Mouse (Mus musculus): ENCODE measurements around the gene Scn3b. TPM values are rescaled to one million over a fixed set of nuclear protein-coding genes. Genes with fewer than 3 reads are reported as not detected.
A peak's percentile ranks its signal among the peaks of the same experiment; 100 is the strongest.

The Scn3b gene
- total RNA-seq, 2 experiments from 2014 or later = 0.64 to 2.4 TPM

DNA sequence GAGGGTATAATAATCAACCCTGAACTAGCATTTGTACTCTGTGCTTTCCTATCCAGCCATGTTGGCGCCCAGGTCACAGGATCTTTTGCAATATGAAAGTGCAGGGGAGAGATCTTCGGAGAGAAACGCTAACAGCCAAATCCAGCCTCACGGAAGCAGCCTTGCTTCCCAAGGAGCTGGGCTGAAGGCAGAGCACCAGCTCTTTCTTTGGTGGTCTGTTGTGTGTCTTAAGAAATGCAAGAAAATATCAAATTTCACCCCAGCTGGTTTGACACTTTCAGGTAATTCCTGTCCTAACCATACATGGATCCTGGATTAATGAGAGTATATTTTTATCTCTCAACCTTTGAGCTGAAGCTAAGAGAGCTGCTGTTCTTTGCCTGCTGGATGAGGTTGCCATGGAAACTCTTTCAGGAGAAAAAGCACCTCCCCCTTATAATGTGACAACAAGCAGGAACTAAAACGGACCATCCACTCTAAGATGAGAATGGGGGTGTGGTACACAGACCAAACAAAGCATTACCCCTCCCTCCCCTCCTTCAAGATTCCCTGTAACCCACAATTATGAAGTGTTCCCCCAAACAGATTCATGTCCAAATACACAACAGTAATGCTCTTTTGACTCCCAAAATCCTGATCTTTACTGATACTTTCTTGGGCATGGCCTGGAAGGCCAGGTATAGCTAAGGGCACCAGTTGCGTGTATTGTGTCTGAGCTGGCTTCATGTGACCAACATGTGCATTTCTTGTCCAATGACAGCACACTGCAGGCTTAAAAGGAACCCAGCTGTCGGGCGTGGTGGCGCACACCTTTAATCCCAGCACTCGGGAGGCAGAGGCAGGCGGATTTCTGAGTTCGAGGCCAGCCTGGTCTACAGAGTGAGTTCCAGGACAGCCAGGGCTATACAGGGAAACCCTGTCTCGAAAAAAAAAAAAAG lies 26.8 kb upstream of the Scn3b start:
- H3K4me3 ChIP-seq = peak overlapping the region; percentile 74
- no peak for TF ChIP-seq CTCF (IDR thresholded peaks at IDR 0.05)
- DNase-seq = peak; percentile 42
- peak overlapping the region; percentile 79 for H3K27ac ChIP-seq
- intact Hi-C loops (cut with DNase I) = no loop called here

GRCm38 (mm10) chr9:40245466-40245865 lies 23.6 kb upstream of the Scn3b start:
- intact Hi-C loops (cut with DNase I) = no loop called here
- Histone ChIP-seq H3K4me3 (peak overlapping the region; percentile 32; the same call in 1 of the 2 replicates), H3K27ac (peak overlapping the region; percentile 46)
- TF ChIP-seq CTCF (IDR thresholded peaks at IDR 0.05) = no peak
- peak; percentile 19 for DNase-seq

GRCm38 (mm10) chr9:40245974-40246665 lies 22.9 kb upstream of the Scn3b start:
- peak overlapping the region; percentile 46 for H3K27ac ChIP-seq
- H3K4me3 ChIP-seq = no peak overlapping the region
- no peak for DNase-seq
- TF ChIP-seq CTCF (IDR thresholded peaks at IDR 0.05) = no peak
- intact Hi-C loops (cut with DNase I) = no loop called here

- TF ChIP-seq CTCF (IDR thresholded peaks at IDR 0.05) = no peak
- intact Hi-C loops (cut with DNase I) = no loop called here
- no peak overlapping the region for H3K4me3 ChIP-seq
- no peak overlapping the region for H3K27ac ChIP-seq
- DNase-seq = no peak
Observed at GRCm38 (mm10) chr9:40246702-40247101, 22.3 kb upstream of the Scn3b start.

GRCm38 (mm10) chr9:40249106-40249505 lies 19.9 kb upstream of the Scn3b start:
- intact Hi-C loops (cut with DNase I) = no loop called here
- DNase-seq = peak; percentile 24
- no peak overlapping the region for H3K4me3 ChIP-seq
- TF ChIP-seq CTCF (IDR thresholded peaks at IDR 0.05) = no peak
- no peak overlapping the region for H3K27ac ChIP-seq

DNA sequence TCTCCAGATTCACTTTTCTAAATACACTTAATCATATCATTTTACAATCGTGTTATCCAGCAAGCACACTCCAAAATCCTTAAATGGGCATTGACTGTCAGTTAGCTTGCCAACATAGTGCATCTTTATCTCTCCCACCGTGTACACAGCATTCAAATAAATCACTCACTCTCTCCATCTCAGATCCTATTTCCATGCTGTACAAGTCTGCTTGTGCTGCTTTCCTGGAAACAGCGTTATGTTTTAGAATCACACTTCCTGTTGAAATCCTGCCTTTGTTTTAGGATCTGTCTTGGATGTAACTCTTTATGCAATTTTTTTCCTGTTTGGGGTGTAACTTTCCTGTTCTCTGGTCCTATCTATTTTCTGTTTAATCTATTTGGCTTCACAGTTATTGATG lies 16.6 kb upstream of the Scn3b start:
- intact Hi-C loops (cut with DNase I) = no loop called here
- no peak for DNase-seq

GRCm38 (mm10) chr9:40263874-40264273 lies 5.1 kb upstream of the Scn3b start:
- H3K4me3 ChIP-seq = no peak overlapping the region
- intact Hi-C loops (cut with DNase I) = no loop called here
- no peak for DNase-seq
- no peak overlapping the region for H3K27ac ChIP-seq
- TF ChIP-seq CTCF (IDR thresholded peaks at IDR 0.05) = no peak

More for the DNA sequence above, 16.6 kb upstream of the Scn3b start:
- H3K27ac ChIP-seq = no peak overlapping the region
- no peak for TF ChIP-seq CTCF (IDR thresholded peaks at IDR 0.05)
- no peak overlapping the region for H3K4me3 ChIP-seq

GRCm38 (mm10) chr9:40268040-40268747 lies 823 bp upstream of the Scn3b start:
- Histone ChIP-seq H3K27ac (peak overlapping the region; percentile 68), H3K4me3 (peak overlapping the region; percentile 70)
- intact Hi-C loops (cut with DNase I) = loop anchor here (5.0 kb wide), 1 partner anchor 59 kb away; no protein-coding TSS in a partner anchor
- TF ChIP-seq CTCF (IDR thresholded peaks at IDR 0.05) = peak; percentile 15; the same call in 1 of the 2 replicates
- peak; percentile 71 for DNase-seq

DNA sequence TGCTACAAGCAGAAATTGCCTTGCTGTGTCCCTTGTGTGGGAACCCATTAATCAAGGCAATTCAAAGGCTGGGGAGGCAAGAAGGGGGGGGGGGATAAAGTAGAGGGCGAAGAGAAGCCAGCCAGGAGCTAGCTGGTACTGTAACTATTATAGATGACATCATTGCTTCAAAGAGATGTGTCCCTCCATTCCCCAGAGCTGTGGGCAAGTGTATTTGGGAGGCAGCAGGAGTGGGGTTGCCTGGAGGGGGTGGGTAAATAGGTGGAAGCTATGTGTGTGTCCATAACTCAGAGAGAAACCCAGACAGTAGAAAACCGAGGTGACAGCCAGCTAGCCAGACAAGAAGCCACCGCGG lies 292 bp upstream of the Scn3b start:
- intact Hi-C loops (cut with DNase I) = loop anchor here (5.0 kb wide), 1 partner anchor 59 kb away; no protein-coding TSS in a partner anchor
- Histone ChIP-seq H3K27ac (peak overlapping the region; percentile 43; the same call in 1 of the 2 replicates), H3K4me3 (peak overlapping the region; percentile 70)
- DNase-seq = no peak
- no peak for TF ChIP-seq CTCF (IDR thresholded peaks at IDR 0.05)

DNA sequence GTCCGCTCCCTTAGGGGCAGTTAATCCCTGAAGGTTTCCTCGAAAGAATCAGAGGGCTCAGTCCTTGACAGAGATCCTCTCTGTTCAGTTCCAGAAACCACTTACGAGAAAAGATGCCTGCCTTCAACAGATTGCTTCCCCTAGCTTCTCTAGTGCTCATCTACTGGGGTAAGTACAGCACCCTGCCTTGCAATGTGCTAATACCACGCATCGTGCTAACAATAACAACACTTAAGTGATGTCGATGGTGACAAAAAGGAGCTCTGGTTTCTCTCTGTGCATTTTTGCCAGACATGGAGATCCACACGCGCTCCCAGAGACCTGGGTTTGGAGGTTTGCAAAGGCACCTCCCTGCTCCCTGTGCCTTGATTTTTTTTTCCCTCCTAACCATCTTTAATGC lies 863 bp downstream of the Scn3b start:
- TF ChIP-seq CTCF (IDR thresholded peaks at IDR 0.05) = no peak
- Histone ChIP-seq H3K4me3 (peak overlapping the region; percentile 70), H3K27ac (peak overlapping the region; percentile 43; the same call in 1 of the 2 replicates)
- intact Hi-C loops (cut with DNase I) = loop anchor here (5.0 kb wide), 1 partner anchor 57 kb away; no protein-coding TSS in a partner anchor
- no peak for DNase-seq

DNA sequence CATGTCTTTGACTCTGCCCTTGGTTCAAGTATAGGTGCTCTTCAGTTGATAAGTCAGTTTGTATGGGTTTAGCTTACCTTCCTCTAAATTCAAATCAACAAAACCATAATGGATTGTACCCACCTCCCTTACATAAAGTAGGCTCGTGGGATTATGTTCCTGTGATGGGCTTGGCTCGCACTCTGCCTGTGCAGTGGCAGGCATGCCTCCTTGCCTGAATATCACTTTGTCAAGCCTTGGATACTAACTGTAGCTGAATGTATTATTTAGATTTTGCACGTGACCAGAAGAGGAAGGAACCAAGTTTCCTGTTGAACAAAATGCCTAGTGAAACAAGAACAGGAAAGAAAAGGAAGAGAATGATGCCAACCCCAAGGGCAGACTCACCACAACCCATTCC lies 2.1 kb downstream of the Scn3b start:
- Histone ChIP-seq H3K4me3 (no peak overlapping the region), H3K27ac (no peak overlapping the region)
- intact Hi-C loops (cut with DNase I) = no loop called here
- no peak for DNase-seq
- TF ChIP-seq CTCF (IDR thresholded peaks at IDR 0.05) = no peak

DNA sequence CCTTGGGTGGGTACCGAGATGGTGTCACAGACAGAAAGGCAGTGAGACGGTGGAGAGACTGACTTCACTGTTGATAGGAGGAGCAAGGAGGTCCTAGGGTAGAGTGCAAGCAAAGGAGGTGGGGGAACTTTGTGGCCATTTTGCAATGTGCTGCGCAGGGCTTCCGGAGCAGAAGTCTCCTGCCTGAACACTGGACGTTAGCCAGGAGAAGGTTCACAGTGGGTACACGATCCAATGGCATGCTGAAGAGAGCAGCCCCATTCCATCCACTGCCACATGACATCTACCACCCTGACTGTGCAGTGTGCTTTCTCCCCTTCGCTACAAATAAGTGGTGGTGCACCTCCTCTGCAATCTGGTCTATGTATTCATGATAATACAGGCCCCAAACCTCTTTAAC lies 3.8 kb downstream of the Scn3b start:
- no peak overlapping the region for H3K4me3 ChIP-seq
- no peak for TF ChIP-seq CTCF (IDR thresholded peaks at IDR 0.05)
- intact Hi-C loops (cut with DNase I) = no loop called here
- H3K27ac ChIP-seq = no peak overlapping the region
- DNase-seq = no peak

Measured in gastrocnemius, adult 2 months (tissue).